Mouse (Mus musculus): ENCODE results near the gene Prr3.
"Not testable (repeated sequence)": the region's sequence is repeated elsewhere in the genome, so short reads cannot be mapped to it uniquely, and the experiment has no call there.

Gene Prr3

DNA sequence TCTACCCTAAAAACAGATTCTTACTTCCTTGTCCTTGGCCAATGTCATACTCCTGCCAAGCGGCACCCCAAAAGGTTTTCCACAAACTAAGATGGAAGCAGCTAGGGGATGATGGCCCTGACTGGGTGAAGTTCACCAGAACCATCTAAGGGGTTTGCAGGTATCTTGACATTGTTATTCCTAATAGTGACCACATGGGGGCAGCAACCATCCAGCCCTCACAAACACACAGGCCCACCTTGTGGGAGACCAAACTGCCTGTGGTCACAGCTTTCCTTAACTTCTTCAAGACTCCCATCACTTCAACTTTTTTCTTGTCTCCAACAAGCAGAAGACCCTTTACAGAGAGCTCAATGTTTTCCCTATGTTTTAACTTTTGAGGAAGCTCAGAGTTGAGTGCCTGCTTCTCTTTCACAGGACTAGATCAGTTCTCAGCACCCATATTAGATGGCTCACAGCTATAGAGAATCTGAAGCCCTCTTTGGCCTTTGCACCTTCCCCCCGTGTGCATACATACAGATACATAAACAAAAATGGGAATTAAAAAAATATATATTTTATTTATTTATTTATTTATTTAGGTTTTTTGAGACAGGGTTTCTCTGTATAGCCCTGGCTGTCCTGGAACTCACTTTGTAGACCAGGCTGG lies 42.2 kb downstream of the Prr3 start:
- DNase-seq (ENCODE audit: low read depth): peak; percentile 86

- not testable (repeated sequence) for DNase-seq (ENCODE audit: low read depth)
These were observed 44.3 kb downstream of the Prr3 start for GRCm38 (mm10) chr17:35935763-35936162.

GRCm38 (mm10) chr17:35932608-35933007 lies 47.4 kb downstream of the Prr3 start:
- DNase-seq (ENCODE audit: low read depth): no peak

DNA sequence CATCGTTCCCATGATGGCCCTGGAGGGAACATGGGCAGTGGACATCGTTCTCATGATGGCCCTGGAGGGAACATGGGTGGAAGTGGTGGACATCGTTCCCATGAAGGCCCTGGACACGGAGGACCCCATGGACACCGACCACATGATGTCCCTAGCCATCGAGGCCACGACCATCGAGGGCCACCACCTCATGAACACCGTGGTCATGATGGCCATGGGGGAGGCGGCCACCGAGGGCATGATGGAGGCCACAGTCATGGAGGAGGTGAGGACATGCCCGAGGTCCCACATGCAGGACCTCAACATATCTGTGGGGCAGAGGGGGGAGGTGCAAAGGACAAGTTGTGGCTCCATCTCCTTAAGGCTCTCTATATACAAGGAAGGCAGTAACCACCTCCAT lies 49.4 kb downstream of the Prr3 start:
- DNase-seq (ENCODE audit: low read depth): no peak

- no peak for DNase-seq (ENCODE audit: low read depth)
These were observed 50.5 kb downstream of the Prr3 start for GRCm38 (mm10) chr17:35929534-35929933.

GRCm38 (mm10) chr17:35927471-35927870 lies 52.6 kb downstream of the Prr3 start:
- DNase-seq (ENCODE audit: low read depth): no peak

- no peak for DNase-seq (ENCODE audit: low read depth)
These were observed 56.8 kb downstream of the Prr3 start for GRCm38 (mm10) chr17:35923281-35923680.

- DNase-seq (ENCODE audit: low read depth): no peak
These were observed 57.5 kb downstream of the Prr3 start for GRCm38 (mm10) chr17:35922566-35922965.

Measured in 416B (cell line).